Mouse (Mus musculus) right cerebral cortex, postnatal 10 days (tissue): ENCODE data around the gene Rbfox3.

Source experiments
- DNase-seq, 2 experiments: peaks; one replicate each; pipeline ENCODE4 v3.0.0; 2021; ENCODE audit warnings: low spot score in 2 of 2

Gene Rbfox3

DNA sequence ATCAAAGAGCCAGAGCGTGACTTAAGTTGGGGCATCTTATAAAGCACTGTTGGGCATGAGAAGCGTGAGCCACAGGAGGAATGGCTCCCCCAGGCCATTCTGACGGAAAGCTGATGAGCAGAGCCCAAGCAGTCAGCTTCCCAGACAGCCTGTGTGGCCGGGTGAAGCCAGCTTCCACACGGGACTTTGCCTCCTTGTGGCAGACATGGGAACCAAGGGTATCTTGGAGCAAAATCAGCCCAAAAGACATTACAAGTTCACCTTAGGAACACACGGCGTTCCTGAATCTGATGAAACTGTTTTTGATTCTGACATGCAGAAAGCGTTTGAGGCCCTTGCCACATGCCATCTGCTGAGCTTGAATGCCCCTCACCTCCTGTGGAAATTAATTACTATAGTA, 303.5 kb downstream of the Rbfox3 start:
- no peak for DNase-seq

DNA sequence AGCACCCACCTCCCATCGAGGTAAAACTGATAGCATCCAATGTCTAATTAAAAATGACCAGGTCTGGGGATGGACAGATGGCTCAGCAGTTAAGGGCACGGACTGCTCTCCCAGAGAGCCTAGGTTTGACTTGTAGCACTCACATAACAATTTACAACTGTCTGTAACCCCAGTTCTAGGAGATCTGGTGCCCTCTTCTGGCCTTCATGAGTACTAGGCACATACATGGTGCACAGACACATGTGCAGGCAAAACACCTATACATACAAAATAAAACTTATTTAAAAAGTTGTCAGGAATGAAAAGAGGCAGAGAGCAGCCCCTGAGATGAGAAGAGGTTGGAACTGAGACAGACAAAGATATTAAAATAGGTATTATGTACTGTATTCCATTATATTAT, 305.8 kb downstream of the Rbfox3 start:
- no peak for DNase-seq

DNA sequence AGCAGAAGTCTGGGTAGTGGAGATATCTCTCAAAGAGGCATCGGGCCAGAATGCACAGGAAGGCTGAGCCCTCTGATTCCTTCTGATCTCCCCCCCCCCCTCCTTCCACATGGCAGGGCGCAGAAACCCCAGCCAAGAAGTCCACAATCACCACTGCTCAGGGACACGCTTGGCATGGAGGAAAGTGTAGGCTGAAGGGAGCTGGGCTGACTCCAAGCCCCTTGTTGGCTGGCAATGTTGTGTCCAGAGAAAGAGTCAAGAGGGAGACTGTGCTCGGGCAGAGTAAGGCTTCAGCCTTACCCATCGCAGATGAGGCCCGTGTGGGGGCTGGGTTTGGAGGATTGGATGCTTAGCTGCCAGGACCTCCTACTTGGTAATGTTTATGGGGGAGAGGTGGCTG, 307.2 kb downstream of the Rbfox3 start:
- no peak for DNase-seq

DNA sequence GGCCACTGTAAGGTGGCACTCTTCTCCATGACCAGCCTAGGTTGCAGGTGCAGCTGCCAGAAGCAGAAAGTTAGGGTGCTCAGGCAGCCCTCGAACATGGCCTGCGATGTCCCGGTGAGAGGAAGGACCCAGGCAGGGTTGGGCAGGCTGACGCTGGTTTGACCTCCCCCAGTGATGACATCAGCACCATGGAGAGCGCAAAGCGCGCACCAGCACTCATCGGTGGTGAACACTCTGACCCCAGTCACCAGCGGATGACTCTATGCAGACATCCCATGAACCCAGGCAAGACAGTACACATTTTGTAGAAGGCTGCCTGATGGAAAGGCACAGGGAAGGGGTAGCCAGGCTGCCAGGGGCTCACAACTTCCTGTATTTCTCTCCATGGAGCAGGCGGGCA, 308.3 kb downstream of the Rbfox3 start:
- DNase-seq, result no peak

- DNase-seq, result no peak
These were observed 309.9 kb downstream of the Rbfox3 start for GRCm38 (mm10) chr11:118601484-118601883.

GRCm38 (mm10) chr11:118600168-118600567, 311.2 kb downstream of the Rbfox3 start:
- no peak for DNase-seq

GRCm38 (mm10) chr11:118598726-118599125, 312.7 kb downstream of the Rbfox3 start:
- DNase-seq, result no peak

GRCm38 (mm10) chr11:118584826-118585225, 326.6 kb downstream of the Rbfox3 start:
- DNase-seq, result peak in 1 of 2 experiments; percentile 69

GRCm38 (mm10) chr11:118583989-118584388, 327.4 kb downstream of the Rbfox3 start:
- DNase-seq, result no peak

GRCm38 (mm10) chr11:118583573-118583972, 327.8 kb downstream of the Rbfox3 start:
- DNase-seq, result no peak

DNA sequence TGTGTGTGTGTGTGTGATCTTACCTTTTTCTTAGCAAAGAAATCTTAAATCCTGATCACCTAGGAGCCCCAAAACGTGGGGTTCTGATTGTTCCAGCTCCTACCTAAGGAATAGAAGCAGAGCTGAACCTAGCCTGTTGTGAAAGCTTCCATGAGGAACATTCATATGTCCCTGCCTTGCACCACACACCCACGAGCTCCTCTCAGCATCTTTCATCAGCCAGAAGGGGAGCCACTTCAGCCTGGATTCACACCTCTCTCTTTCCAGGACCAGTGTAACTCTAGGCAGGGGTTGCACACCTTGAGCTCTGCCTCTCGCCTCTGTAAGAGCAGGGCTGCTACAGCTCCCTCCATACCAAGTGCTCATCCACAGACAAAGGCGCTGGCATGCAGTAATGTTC, 330.4 kb downstream of the Rbfox3 start:
- DNase-seq, result no peak

DNA sequence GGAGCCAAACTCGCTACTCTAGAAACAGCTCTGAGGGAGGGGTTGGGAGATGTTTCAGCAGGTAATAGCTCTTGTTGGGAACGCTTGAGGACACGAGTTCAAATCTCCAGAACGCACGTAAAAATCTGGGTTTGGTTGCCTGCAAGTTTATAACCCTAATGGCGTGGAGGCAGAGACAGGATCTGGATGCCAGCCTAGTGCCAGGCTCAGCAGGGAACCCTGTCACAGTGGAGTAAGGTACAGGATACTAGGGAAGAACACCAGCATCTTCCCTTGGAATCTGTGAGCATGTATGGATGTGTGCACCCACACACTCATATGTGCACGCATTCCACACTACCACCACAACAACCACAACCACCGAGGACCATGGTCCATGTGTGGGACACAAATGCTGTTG, 331.8 kb downstream of the Rbfox3 start:
- no peak for DNase-seq

GRCm38 (mm10) chr11:118577271-118577670, 334.1 kb downstream of the Rbfox3 start:
- no peak for DNase-seq

- no peak for DNase-seq
These were observed 334.8 kb downstream of the Rbfox3 start for GRCm38 (mm10) chr11:118576611-118577010.

DNA sequence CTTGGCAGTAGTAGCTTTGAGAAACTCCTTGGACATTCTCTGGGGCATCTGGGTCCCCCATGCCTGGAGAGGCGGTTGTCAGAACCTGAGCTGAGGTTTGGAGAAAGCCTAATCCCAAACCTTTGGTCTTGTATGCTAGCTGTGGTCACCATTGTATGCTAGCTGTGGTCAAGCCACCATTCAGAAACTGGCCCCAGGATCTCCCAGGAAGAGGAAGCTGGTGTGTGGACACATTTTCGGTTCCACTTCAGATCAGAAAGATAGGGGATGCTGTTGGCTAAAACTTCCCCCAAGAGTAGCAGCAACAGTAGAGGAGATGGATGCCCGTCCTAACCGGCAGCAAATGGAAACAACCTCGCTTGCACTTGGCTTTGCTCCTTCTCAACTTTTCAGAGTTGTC, 337.0 kb downstream of the Rbfox3 start:
- no peak for DNase-seq

GRCm38 (mm10) chr11:118573569-118573968, 337.8 kb downstream of the Rbfox3 start:
- peak; percentile 64 to 80 for DNase-seq

GRCm38 (mm10) chr11:118573000-118573399, 338.4 kb downstream of the Rbfox3 start:
- DNase-seq, result no peak

DNA sequence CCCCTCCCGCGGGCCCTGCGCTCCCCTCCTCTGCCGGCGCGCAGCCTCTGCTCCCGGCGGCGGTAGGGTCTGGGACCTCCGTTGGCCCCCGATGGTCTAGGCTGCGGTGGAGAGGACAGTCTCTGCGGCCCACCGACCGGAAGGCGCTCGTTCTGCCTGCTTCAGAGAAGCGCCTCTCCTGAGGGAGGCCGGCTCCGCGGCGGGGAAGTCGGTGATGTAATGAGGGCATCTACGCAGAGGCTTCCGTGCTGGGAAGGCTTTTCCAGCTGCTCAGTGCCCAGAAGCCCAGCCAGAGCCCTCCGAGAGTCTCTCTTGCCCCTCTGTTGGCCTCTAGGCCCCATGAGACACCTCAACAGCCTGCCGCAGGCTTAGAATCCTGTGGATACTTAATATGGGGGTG, 341.2 kb downstream of the Rbfox3 start:
- DNase-seq, result peak in 1 of 2 experiments; percentile 56

GRCm38 (mm10) chr11:118569571-118570062, 341.8 kb downstream of the Rbfox3 start:
- DNase-seq, result peak; percentile 67 to 72

GRCm38 (mm10) chr11:118563877-118564276, 347.5 kb downstream of the Rbfox3 start:
- no peak for DNase-seq

DNA sequence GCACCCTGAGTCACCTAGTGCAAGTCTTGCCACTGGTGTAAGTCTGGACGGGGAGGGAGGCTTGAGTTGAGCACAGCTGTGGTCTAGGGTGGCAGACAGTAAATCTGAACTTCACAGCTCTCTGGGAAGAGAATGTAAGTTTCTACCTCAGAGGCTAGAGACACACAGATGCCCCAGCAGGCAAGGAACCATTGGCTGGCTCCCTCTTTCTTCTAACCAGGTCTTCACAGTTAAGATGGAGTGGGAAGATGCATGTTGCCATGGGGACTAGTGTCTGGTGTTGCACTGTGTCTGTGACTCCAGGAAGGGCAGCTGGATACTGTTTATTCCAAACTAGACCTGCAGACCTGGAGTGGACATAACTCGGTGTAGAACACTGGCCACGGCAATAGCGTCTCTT, 348.6 kb downstream of the Rbfox3 start:
- DNase-seq, result no peak

DNA sequence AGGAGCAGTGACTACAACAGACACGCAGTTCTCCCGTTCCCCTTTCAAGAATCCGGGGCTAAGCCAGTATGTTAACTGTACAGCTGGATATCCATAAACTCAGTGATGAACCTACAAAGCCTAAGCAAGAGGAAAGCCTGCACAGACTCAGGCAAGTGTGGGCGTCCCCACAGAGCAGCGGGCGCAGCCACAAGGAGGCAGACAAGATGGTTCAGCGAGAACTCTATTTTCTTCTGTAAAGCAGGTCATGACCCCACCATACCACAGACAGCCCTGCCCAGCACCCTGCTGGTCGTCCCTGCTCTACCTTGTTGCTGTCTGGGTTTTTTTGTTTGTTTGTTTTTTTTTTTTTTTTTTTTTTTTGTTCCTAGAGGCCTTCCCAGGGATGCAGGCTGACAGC, 353.2 kb downstream of the Rbfox3 start:
- no peak for DNase-seq

GRCm38 (mm10) chr11:118555631-118556030, 355.8 kb downstream of the Rbfox3 start:
- no peak for DNase-seq

- no peak for DNase-seq
These were observed 356.9 kb downstream of the Rbfox3 start for GRCm38 (mm10) chr11:118554542-118554941.

GRCm38 (mm10) chr11:118553926-118554325, 357.5 kb downstream of the Rbfox3 start:
- no peak for DNase-seq
